Mouse (Mus musculus): Measurements from ENCODE around the gene Gm45261.

- TF ChIP-seq CTCF (IDR thresholded peaks at IDR 0.05; ENCODE audit: extremely low read depth, insufficient read length, insufficient replicate concordance, low read depth, low read length): no peak
- TF ChIP-seq POLR2A (IDR thresholded peaks at IDR 0.05; ENCODE audit: low read depth, low read length): no peak
Observed at GRCm38 (mm10) chr1:80504081-80504480, 42.8 kb upstream of the Gm45261 start.

Measured in small intestine, adult 2 months (tissue).